Mouse (Mus musculus): ENCODE data around the gene Cd300ld3. TPM values are rescaled to one million over a fixed set of nuclear protein-coding genes. Genes with fewer than 3 reads are reported as not detected.

Cd300ld3 gene
- polyA plus RNA-seq (2015; fragmentation: Nextera tagmentation; extraction: Ambion mirVana): not detected in 2 replicates

GRCm38 (mm10) chr11:115048259-115048658 is at the start of gene Cd300ld3:
Cd300ld3 (minus strand) TSS chr11:115048409.

GRCm38 (mm10) chr11:115091362-115091901 is 43.2 kb upstream of the Cd300ld3 start, which contains the start of gene Rab37:
Rab37 (plus strand) TSS chr11:115091431.

GRCm38 (mm10) chr11:115062077-115062476 is 13.9 kb upstream of the Cd300ld3 start, which contains the start of gene Cd300e:
Cd300e (minus strand) TSS chr11:115062177.

GRCm38 (mm10) chr11:115037669-115038068 is 10.5 kb downstream of the Cd300ld3 start, which contains the start of gene Cd300ld5:
Cd300ld5 (minus strand) TSS chr11:115037769.

GRCm38 (mm10) chr11:115026912-115027311 is 21.3 kb downstream of the Cd300ld3 start, which contains the start of gene Cd300ld4:
Cd300ld4 (minus strand) TSS chr11:115027012.

GRCm38 (mm10) chr11:115016093-115016492 is 32.1 kb downstream of the Cd300ld3 start, which contains the start of gene Cd300ld2:
Cd300ld2 (minus strand) TSS chr11:115016193.

GRCm38 (mm10) chr11:115001474-115002040 is 46.7 kb downstream of the Cd300ld3 start, which contains the start of gene Cd300c2:
Cd300c2 (minus strand) TSS chr11:115001880.

Other genes with a start within 250 kb of the Cd300ld3 start
- gene Gpr142, start 249.5 kb downstream of the Cd300ld3 start, polyA plus RNA-seq (2015; fragmentation: Nextera tagmentation; extraction: Ambion mirVana): not detected in 2 replicates
- gene Gprc5c, start 197.3 kb downstream of the Cd300ld3 start, polyA plus RNA-seq (2015; fragmentation: Nextera tagmentation; extraction: Ambion mirVana): 37.8 and 38.2 TPM in 2 replicates
- 1.3 and 2.7 TPM in 2 replicates for gene Cd300a, start 158.4 kb downstream of the Cd300ld3 start, polyA plus RNA-seq (2015; fragmentation: Nextera tagmentation; extraction: Ambion mirVana)
- gene Cd300lb, start 114.0 kb downstream of the Cd300ld3 start, polyA plus RNA-seq (2015; fragmentation: Nextera tagmentation; extraction: Ambion mirVana): 0.40 and 0.62 TPM in 2 replicates
- not detected in 2 replicates for gene Cd300c, start 79.3 kb downstream of the Cd300ld3 start, polyA plus RNA-seq (2015; fragmentation: Nextera tagmentation; extraction: Ambion mirVana)
- 0.55 and 0.78 TPM in 2 replicates for gene Cd300ld, start 58.5 kb downstream of the Cd300ld3 start, polyA plus RNA-seq (2015; fragmentation: Nextera tagmentation; extraction: Ambion mirVana)
- 2.0 and 2.1 TPM in 2 replicates for gene Cd300c2, start 46.5 kb downstream of the Cd300ld3 start, polyA plus RNA-seq (2015; fragmentation: Nextera tagmentation; extraction: Ambion mirVana)
- gene Cd300ld2, start 32.2 kb downstream of the Cd300ld3 start, polyA plus RNA-seq (2015; fragmentation: Nextera tagmentation; extraction: Ambion mirVana): 0.16 TPM in 1 of 2 replicates, not detected in the other
- not detected in 2 replicates for gene Cd300ld4, start 21.4 kb downstream of the Cd300ld3 start, polyA plus RNA-seq (2015; fragmentation: Nextera tagmentation; extraction: Ambion mirVana)
- not detected in 2 replicates for gene Cd300ld5, start 10.6 kb downstream of the Cd300ld3 start, polyA plus RNA-seq (2015; fragmentation: Nextera tagmentation; extraction: Ambion mirVana)
- not detected in 2 replicates for gene Cd300e, start 13.8 kb upstream of the Cd300ld3 start, polyA plus RNA-seq (2015; fragmentation: Nextera tagmentation; extraction: Ambion mirVana)
- 1.1 and 1.5 TPM in 2 replicates for gene Rab37, start 43.0 kb upstream of the Cd300ld3 start, polyA plus RNA-seq (2015; fragmentation: Nextera tagmentation; extraction: Ambion mirVana)
- gene Cd300lf, start 85.6 kb upstream of the Cd300ld3 start, polyA plus RNA-seq (2015; fragmentation: Nextera tagmentation; extraction: Ambion mirVana): 0.62 and 0.94 TPM in 2 replicates
- 6.8 and 9.1 TPM in 2 replicates for gene Slc9a3r1, start 114.9 kb upstream of the Cd300ld3 start, polyA plus RNA-seq (2015; fragmentation: Nextera tagmentation; extraction: Ambion mirVana)
- 5.4 and 6.4 TPM in 2 replicates for gene Tmem104, start 139.1 kb upstream of the Cd300ld3 start, polyA plus RNA-seq (2015; fragmentation: Nextera tagmentation; extraction: Ambion mirVana)
- 16.0 and 17.3 TPM in 2 replicates for gene Nat9, start 139.4 kb upstream of the Cd300ld3 start, polyA plus RNA-seq (2015; fragmentation: Nextera tagmentation; extraction: Ambion mirVana)
- gene Grin2c, start 218.8 kb upstream of the Cd300ld3 start, polyA plus RNA-seq (2015; fragmentation: Nextera tagmentation; extraction: Ambion mirVana): not detected in 2 replicates
- 4.2 and 6.4 TPM in 2 replicates for gene Fdxr, start 228.6 kb upstream of the Cd300ld3 start, polyA plus RNA-seq (2015; fragmentation: Nextera tagmentation; extraction: Ambion mirVana)
- gene Fads6, start 249.3 kb upstream of the Cd300ld3 start, polyA plus RNA-seq (2015; fragmentation: Nextera tagmentation; extraction: Ambion mirVana): 0.06 and 0.09 TPM in 2 replicates